Mouse (Mus musculus): ENCODE data around the gene Flt4. TPM values are rescaled to one million over a fixed set of nuclear protein-coding genes. Genes with fewer than 3 reads are reported as not detected.

The Flt4 gene
- polyA plus RNA-seq, 1 experiment from 2014 or later, result 4.5 TPM

DNA sequence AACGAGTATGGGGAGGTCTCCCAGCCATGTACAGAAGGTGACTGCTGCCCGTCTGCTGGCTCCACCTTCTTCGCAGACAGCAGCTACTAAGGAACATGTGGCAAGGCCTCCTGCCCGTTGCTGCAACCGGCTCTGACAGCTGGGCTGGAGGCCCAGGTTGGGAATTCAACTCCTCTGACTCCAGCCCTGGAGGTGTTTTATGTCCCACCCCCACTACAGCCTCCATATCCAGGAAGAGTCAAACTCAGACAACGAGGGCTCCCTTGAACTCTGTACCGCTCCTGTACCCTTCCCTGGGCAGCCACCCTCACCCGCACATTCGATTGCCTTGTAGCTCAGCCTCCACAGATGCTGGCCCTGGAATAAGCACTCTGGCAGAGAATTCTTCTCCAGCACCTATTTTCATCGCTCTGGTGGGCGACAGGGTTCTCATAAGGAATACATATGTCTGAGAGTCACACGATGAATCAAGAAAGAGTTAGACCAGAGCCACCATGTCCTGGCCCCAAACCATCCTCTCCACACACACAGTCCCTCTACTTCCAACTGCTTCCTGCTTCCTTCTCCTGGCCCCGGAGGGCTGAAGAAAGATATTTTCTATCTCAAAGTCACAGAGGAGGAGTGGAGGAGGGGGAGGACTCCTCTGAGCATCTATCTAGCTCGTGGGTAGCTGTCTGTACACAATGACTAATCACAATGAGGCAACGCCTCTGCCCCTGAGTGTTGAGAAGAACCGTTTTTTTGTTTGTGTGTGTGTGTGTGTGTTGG, 42.1 kb downstream of the Flt4 start:
- no peak overlapping the region for H3K4me2 ChIP-seq (replicated peaks)
- WGBS, result 66% methylated on average over 16 of the region's 16 CpGs
- no peak for ATAC-seq

GRCm38 (mm10) chr11:49651762-49652322, 42.8 kb downstream of the Flt4 start:
- no peak overlapping the region for H3K27ac ChIP-seq
- H3K27me3 ChIP-seq (replicated peaks), result no peaks in the 10 kb centered on the region
- WGBS, result 83% methylated on average over 10 of the region's 10 CpGs
- H3K4me3 ChIP-seq (replicated peaks), result no peak overlapping the region
- no peak overlapping the region for H3K9ac ChIP-seq
- H3K9me3 ChIP-seq, result no peaks in the 10 kb centered on the region
- H3K4me1 ChIP-seq (replicated peaks), result peaks cover 4% of the 10 kb centered on the region; the same call in 1 of the 2 replicates
- no peak overlapping the region for H3K4me2 ChIP-seq (replicated peaks)
- H3K36me3 ChIP-seq, result no peaks in the 10 kb centered on the region
- ATAC-seq, result no peak

More for the DNA sequence above, 42.1 kb downstream of the Flt4 start:
- Histone ChIP-seq H3K9me3 (no peaks in the 10 kb centered on the region), H3K27ac (no peak overlapping the region), H3K27me3 (replicated peaks) (no peaks in the 10 kb centered on the region), H3K9ac (no peak overlapping the region), H3K4me1 (replicated peaks) (peaks cover 4% of the 10 kb centered on the region; the same call in 1 of the 2 replicates), H3K36me3 (no peaks in the 10 kb centered on the region), H3K4me3 (replicated peaks) (no peak overlapping the region)

DNA sequence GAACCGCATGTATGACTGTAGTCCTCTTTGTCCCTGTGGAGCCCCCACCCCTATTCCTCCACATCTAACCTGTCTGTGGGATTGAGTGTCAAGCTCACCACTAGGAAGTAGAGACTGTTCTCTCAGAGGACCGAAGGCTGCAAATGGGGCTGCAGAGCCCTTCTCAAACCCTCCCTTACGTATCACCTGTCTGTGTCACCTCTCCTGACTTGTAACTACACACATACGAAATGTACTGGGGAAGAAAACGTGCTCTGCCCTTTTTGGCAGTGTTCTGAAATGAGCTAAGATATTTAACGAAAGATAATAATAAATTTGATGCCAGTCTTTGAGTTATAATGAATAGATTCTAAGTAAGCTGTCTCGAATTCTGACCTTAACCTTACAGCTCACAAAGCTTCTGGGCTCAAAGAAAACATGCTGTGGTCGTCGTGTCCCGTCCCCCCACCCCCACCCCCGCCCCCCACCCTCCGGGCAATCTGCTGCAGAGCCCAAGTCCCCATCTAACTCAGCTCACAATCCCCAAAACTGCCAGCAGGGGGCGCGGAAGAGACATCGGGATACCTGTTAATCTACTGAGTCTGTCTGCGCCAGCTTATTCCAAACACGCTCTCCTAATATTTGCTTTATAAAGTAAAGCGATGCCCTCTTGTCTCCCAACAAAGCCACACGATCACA, 43.5 kb downstream of the Flt4 start:
- Histone ChIP-seq H3K9me3 (no peaks in the 10 kb centered on the region), H3K4me2 (replicated peaks) (peak overlapping the region; percentile 40), H3K27ac (no peak overlapping the region), H3K4me3 (replicated peaks) (no peak overlapping the region), H3K4me1 (replicated peaks) (peaks cover 4% of the 10 kb centered on the region; the same call in 1 of the 2 replicates), H3K9ac (no peak overlapping the region), H3K27me3 (replicated peaks) (no peaks in the 10 kb centered on the region), H3K36me3 (no peaks in the 10 kb centered on the region)
- WGBS, result 22% methylated on average over 19 of the region's 19 CpGs
- ATAC-seq, result peak; percentile 84

DNA sequence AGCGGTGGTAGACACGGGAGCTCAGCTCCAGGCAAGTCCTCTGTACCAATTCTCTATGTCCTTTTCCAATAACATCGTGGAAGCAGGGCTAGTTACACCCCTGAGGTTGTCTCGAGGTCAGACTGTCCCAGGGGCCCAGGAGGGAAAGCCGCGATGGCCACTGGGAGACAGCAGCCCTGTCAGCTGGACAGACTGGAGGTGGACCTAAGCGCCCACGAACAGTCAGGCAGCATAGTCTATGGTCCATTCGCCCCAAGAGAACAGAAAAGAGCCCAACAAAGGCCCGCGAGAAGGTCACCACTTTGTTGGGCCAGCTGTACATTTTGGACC, 44.0 kb downstream of the Flt4 start:
- Histone ChIP-seq H3K27me3 (replicated peaks) (no peaks in the 10 kb centered on the region), H3K27ac (no peak overlapping the region), H3K9me3 (no peaks in the 10 kb centered on the region), H3K9ac (no peak overlapping the region), H3K36me3 (no peaks in the 10 kb centered on the region), H3K4me3 (replicated peaks) (no peak overlapping the region), H3K4me1 (replicated peaks) (peaks cover 4% of the 10 kb centered on the region; the same call in 1 of the 2 replicates), H3K4me2 (replicated peaks) (peak overlapping the region; percentile 40)
- peak; percentile 65 for ATAC-seq
- 34% methylated on average over 11 of the region's 11 CpGs for WGBS

DNA sequence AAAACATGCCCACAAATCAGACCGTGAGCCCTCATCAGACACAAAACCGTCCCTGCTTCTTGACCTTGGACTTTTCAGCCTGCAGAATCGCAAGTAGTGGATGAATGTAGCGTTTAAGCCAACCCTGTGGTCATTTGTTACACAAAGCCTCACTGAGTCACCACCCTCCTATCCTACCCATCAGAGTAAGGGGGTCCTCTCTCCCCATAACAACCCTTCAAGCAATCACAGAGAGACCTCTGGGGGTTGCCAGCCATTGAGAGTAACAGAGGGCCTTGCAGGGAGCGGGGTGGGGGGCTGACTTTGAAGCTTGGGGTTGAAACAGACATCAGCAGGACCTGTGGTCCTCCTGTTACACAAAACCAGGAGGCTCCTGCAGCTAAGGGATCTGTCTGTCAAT, 45.6 kb downstream of the Flt4 start:
- ATAC-seq, result no peak
- Histone ChIP-seq H3K9ac (no peak overlapping the region), H3K9me3 (no peaks in the 10 kb centered on the region), H3K4me1 (replicated peaks) (peaks cover 4% of the 10 kb centered on the region; the same call in 1 of the 2 replicates), H3K36me3 (no peaks in the 10 kb centered on the region), H3K4me2 (replicated peaks) (no peak overlapping the region), H3K27me3 (replicated peaks) (no peaks in the 10 kb centered on the region), H3K27ac (no peak overlapping the region), H3K4me3 (replicated peaks) (no peak overlapping the region)
- 84% methylated on average over 5 of the region's 5 CpGs for WGBS

DNA sequence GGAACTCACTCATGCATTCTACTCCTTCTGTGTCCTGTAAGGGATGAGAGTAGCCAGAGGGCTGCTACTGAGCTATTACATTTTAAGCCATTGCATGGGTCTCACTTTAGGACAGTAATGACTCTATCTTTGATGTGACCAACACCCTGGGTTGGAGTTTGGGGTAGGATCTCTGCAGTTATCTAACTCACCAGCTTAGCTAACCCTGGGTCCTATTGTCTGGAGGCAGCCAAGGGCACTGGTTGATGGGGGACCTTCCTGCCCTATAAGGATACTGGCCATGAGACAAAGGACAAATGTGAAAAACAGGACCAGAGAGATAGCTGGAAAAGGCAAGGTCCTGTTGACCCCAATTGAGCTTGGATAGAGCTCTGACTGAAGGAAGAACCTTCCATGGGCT, 46.4 kb downstream of the Flt4 start:
- Histone ChIP-seq H3K27me3 (replicated peaks) (no peaks in the 10 kb centered on the region), H3K36me3 (no peaks in the 10 kb centered on the region), H3K9me3 (no peaks in the 10 kb centered on the region), H3K27ac (no peak overlapping the region), H3K4me1 (replicated peaks) (peaks cover 4% of the 10 kb centered on the region; the same call in 1 of the 2 replicates), H3K4me3 (replicated peaks) (no peak overlapping the region), H3K4me2 (replicated peaks) (no peak overlapping the region), H3K9ac (no peak overlapping the region)
- ATAC-seq, result no peak

DNA sequence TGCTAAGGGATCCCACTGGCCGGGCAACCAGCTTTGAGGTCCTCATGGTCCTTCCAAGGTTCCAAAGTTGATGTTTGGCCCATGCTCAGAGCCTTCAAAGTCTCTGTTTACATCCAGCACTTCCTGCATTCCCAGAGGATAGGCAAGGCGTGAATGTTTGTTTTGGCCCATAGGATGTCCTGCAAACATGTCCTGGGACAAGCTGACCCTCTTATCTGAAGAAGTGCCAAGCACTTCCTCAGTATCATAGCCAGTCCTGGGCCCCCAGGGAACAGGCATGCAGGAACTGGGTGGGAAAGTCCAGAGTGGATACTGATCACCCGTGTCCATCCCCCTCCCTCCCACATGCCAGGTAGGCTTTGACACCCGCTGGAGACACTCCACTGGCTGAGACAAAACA, 49.0 kb downstream of the Flt4 start:
- 66% methylated on average over 4 of the region's 4 CpGs for WGBS
- no peaks in the 10 kb centered on the region for H3K9me3 ChIP-seq
- peaks cover 2% of the 10 kb centered on the region; the same call in 1 of the 2 replicates for H3K4me1 ChIP-seq (replicated peaks)
- ATAC-seq, result no peak
- H3K27ac ChIP-seq, result no peak overlapping the region
- no peaks in the 10 kb centered on the region for H3K36me3 ChIP-seq
- no peak overlapping the region for H3K4me3 ChIP-seq (replicated peaks)
- H3K9ac ChIP-seq, result no peak overlapping the region
- no peak overlapping the region for H3K4me2 ChIP-seq (replicated peaks)
- H3K27me3 ChIP-seq (replicated peaks), result no peaks in the 10 kb centered on the region

GRCm38 (mm10) chr11:49658791-49659469, 49.9 kb downstream of the Flt4 start:
- Histone ChIP-seq H3K9ac (no peak overlapping the region), H3K27me3 (replicated peaks) (no peaks in the 10 kb centered on the region), H3K36me3 (no peaks in the 10 kb centered on the region), H3K4me3 (replicated peaks) (no peak overlapping the region), H3K27ac (no peak overlapping the region), H3K4me1 (replicated peaks) (no peaks in the 10 kb centered on the region), H3K9me3 (no peaks in the 10 kb centered on the region), H3K4me2 (replicated peaks) (no peak overlapping the region)
- 72% methylated on average over 10 of the region's 10 CpGs for WGBS
- no peak for ATAC-seq

DNA sequence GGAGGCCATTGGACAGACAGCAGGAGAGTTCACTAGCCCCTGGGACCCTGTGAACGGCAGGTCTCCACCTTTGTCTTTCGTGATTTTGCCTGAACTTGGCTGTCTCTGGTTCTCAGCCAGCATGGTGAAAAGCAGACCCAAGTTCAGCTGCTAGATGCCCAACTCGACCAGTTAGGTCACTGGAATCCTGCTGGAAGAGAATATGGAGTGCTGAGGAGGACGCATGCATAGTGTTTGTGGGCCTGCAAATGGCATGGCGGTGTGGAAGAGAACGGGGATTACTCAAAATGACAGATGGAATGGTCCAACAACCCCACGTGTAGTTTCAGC, 50.4 kb downstream of the Flt4 start:
- WGBS, result 70% methylated on average over 7 of the region's 7 CpGs

DNA sequence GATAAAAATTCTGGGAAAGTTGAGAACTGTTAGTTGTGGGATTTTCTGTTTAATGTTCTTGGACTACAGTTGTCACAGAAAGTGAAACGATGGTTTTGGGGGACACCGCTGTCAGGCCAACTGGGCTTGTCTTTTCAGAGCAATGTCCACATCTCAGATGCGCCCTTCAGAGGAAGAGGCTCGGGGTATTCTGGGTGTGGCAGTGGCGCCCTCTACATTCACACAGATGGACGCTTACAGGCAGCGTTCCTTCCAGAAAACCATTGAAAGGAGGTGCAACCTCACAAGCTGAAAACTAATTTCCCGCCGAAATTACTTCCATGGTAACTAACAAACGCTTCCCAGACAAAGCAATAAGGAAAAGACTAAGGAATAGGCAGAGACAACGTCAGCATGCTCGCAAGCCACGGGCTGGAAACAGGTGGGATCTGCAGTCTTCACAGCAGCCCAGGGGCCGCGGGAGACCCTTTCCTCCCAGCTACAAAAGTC, 53.3 kb downstream of the Flt4 start:
- ATAC-seq, result no peak
- Histone ChIP-seq H3K27ac (no peak overlapping the region), H3K4me2 (replicated peaks) (no peak overlapping the region), H3K9ac (no peak overlapping the region), H3K27me3 (replicated peaks) (no peaks in the 10 kb centered on the region), H3K4me1 (replicated peaks) (no peaks in the 10 kb centered on the region), H3K36me3 (no peaks in the 10 kb centered on the region), H3K9me3 (no peaks in the 10 kb centered on the region), H3K4me3 (replicated peaks) (no peak overlapping the region)
- 52% methylated on average over 15 of the region's 15 CpGs for WGBS

More for the DNA sequence above, 50.4 kb downstream of the Flt4 start:
- H3K4me2 ChIP-seq (replicated peaks), result no peak overlapping the region
- H3K9ac ChIP-seq, result no peak overlapping the region
- H3K36me3 ChIP-seq, result no peaks in the 10 kb centered on the region
- no peak for ATAC-seq
- H3K4me1 ChIP-seq (replicated peaks), result no peaks in the 10 kb centered on the region
- H3K9me3 ChIP-seq, result no peaks in the 10 kb centered on the region
- no peaks in the 10 kb centered on the region for H3K27me3 ChIP-seq (replicated peaks)
- H3K4me3 ChIP-seq (replicated peaks), result no peak overlapping the region
- no peak overlapping the region for H3K27ac ChIP-seq

GRCm38 (mm10) chr11:49663310-49663709, 54.2 kb downstream of the Flt4 start, which contains the start of gene Scgb3a1:
Gene Scgb3a1 (plus strand): TSS chr11:49663610.
- ATAC-seq, result 0 out of 2 replicates have a peak, but pooled peaks have one; percentile 20
- H3K27ac ChIP-seq, result no peak within 1 kb of the TSS
- WGBS, result 74% methylated on average over 5 of the region's 5 CpGs
- no peak within 1 kb of the TSS for H3K9ac ChIP-seq
- no peak within 1 kb of the TSS for H3K4me3 ChIP-seq (replicated peaks)
- H3K9me3 ChIP-seq, result no peaks in the 10 kb centered on the region
- H3K4me1 ChIP-seq (replicated peaks), result no peaks in the 10 kb centered on the region
- 0 out of 2 replicates have a peak, but pooled peaks cover 2% of the 10 kb centered on the region for H3K36me3 ChIP-seq
- no peak within 1 kb of the TSS for H3K4me2 ChIP-seq (replicated peaks)
- H3K27me3 ChIP-seq (replicated peaks), result no peaks in the 10 kb centered on the region
